Mouse (Mus musculus): ENCODE data around the gene Slitrk2. TPM values are rescaled to one million over a fixed set of nuclear protein-coding genes. Genes with fewer than 3 reads are reported as not detected.

The Slitrk2 gene
- polyA plus RNA-seq (2012; ENCODE audit: low replicate concordance): not detected in 2 replicates

DNA sequence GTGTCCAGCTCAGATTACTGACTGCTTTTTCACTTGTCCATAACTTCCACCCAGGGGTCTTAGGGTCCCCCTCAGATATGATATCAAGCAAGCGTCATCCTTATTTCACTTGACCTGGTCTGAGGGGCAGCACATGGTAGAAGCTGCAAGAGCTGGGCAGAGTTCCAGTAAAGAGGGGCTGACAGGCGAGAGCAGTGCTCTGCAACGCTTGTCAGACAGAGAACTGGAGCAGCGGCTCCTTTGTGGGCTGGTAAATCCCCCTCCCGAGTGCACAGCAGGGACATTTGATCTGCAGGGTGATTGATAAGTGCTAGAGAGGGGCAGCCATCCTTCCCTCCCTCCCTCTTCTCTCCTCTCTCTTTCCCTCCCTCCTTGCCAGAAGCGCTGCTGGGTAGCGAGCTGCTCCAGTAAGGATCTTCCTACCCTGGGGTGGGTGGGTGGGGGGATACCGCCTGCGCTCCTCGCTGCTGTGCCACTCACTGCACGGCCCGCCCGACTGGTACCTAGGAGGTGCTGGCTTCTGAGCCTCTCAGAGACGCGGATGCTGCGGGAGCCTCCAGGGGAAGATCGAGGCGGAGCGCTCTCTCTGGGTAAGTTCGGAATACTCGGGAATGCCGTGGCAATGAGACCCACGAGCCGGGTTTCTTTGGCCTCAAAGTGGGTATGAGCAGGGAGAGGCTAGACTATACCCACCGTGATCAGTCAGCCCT lies at the start of gene Slitrk2:
Gene Slitrk2 (plus strand): TSS at position 408 of the 710 bp plus-strand sequence.

